Mouse (Mus musculus) C2C12 (cell line): ENCODE measurements around the gene Gm44511. TPM values are rescaled to one million over a fixed set of nuclear protein-coding genes. Genes with fewer than 3 reads are reported as not detected.
A peak's percentile ranks its signal among the peaks of the same experiment; 100 is the strongest.
"Not testable (repeated sequence)": the region's sequence is repeated elsewhere in the genome, so short reads cannot be mapped to it uniquely, and the experiment has no call there.

Source experiments
- H3K27me3 ChIP-seq: one replicate; pipeline ENCODE4 v1.6.1; 2011; ENCODE audit not compliant: control insufficient read depth, insufficient read depth, insufficient read length
- H3K36me3 ChIP-seq: one replicate; pipeline ENCODE4 v1.6.1; 2011; ENCODE audit not compliant: control insufficient read depth, insufficient read depth
- H3K4me3 ChIP-seq: one replicate; pipeline ENCODE4 v1.5.1; 2011; ENCODE audit warnings: mild to moderate bottlenecking, control low read depth; ENCODE audit not compliant: poor library complexity, insufficient read depth, severe bottlenecking
- H3K79me2 ChIP-seq: one replicate; pipeline ENCODE4 v1.6.1; 2011; ENCODE audit not compliant: control insufficient read depth, insufficient read depth
- H3K79me3 ChIP-seq: one replicate; pipeline ENCODE4 v1.6.1; 2011; ENCODE audit warnings: low read depth, control low read depth
- H3ac ChIP-seq: one replicate; pipeline ENCODE3; 2011; ENCODE audit warnings: low read depth; ENCODE audit not compliant: control insufficient read depth, insufficient read length
- CEBPB ChIP-seq: IDR thresholded peaks from one replicate; pipeline ENCODE4 v1.6.1; 2011; ENCODE audit warnings: low read depth, mild to moderate bottlenecking, control low read depth, moderate library complexity
- CTCF ChIP-seq: IDR thresholded peaks from one replicate; pipeline ENCODE4 v1.5.1; 2011; ENCODE audit not compliant: control insufficient read depth, insufficient read depth, insufficient read length
- FOSL1 ChIP-seq: IDR thresholded peaks from one replicate; pipeline ENCODE4 v1.8.0; 2011; ENCODE audit warnings: mild to moderate bottlenecking, low read length; ENCODE audit not compliant: poor library complexity, insufficient read depth, severe bottlenecking
- MAX ChIP-seq: IDR thresholded peaks from one replicate; pipeline ENCODE4 v1.6.1; 2011; ENCODE audit warnings: mild to moderate bottlenecking, control low read depth
- MYOD1 ChIP-seq: IDR thresholded peaks from one replicate; pipeline ENCODE4 v1.6.1; 2011; ENCODE audit warnings: low read depth; ENCODE audit not compliant: control insufficient read depth, insufficient read length
- MYOG ChIP-seq: IDR thresholded peaks from one replicate; pipeline ENCODE4 v1.6.1; 2011; ENCODE audit not compliant: control insufficient read depth, insufficient read length; ENCODE audit errors: extremely low read depth
- USF1 ChIP-seq: IDR thresholded peaks from one replicate; pipeline ENCODE4 v1.6.1; 2011; ENCODE audit warnings: low read depth, mild to moderate bottlenecking, control low read depth, moderate library complexity
- polyA plus RNA-seq: library from polyadenylated mRNA; unstranded; fragments of >200 nt; fragmentation: generic; extraction: Trizol; gene quantifications from one replicate; pipeline ENCODE4 v1.2.1, GENCODE M21; 2012; ENCODE audit warnings: missing spikeins

Gene Gm44511
- polyA plus RNA-seq, 1 experiment = not detected

DNA sequence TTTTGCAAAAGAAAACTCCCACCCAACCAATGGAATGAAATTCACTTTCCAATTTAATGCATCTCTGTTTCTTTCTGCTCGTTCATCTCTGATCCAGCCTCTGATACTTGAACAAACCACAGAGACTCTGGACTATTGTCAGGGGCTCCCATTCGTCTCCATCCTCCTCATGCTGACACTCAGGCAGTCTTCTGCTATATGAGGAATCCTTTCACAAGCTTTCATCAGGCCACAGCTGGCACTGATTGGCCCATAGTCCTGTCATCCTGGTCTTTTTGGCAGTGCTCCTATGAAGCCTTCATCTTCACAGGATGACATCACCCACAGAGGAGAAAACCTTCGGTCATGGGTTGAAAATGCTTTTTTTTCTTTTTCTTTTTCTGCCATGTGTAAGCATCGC lies 58.1 kb downstream of the Gm44511 start:
- no peak for TF ChIP-seq FOSL1
- no peak for TF ChIP-seq MAX
- no peak for TF ChIP-seq MYOG
- no peak for TF ChIP-seq MYOD1
- TF ChIP-seq CEBPB = no peak
- TF ChIP-seq CTCF = no peak
- TF ChIP-seq USF1 = no peak
- Histone ChIP-seq H3K4me3 (no peak overlapping the region), H3K36me3 (no peaks in the 10 kb centered on the region), H3K79me3 (no peaks in the 10 kb centered on the region), H3K79me2 (no peaks in the 10 kb centered on the region), H3K27me3 (no peaks in the 10 kb centered on the region), H3ac (no peak overlapping the region)

DNA sequence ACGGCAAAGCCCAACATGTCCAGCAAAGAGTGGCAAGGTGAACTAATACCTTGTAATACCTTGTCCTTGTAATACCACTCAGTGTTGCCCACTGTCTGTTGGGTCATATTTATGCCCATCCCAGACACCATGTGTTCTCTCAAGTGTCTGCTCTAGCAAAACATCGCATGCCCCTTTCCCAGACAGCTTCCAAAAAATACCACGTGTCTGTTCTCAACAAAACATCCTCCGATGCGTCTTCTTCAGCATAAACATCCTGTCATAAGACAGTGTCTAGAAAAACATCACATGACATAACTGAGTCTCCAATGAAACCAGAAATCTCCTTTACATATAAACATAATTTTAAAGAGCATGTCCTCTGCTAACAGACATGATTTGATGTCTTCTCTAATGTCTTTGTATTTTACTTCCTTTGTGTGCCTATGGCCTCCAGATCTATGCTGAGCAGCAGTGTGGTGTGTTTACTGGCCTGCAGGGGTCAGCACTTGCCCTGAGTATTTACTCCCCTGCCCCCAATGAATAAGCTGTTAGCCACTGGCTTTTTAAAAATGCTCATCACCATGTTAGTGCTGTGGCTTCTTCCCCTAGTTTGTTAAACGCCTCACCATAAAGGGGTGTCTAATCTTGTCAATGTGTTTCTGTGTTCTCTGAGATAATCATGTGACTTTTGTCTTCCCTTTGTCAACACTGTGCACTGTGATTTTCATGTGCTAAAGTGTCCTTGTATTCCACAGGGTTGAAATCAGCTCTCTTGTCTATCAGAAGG lies 59.4 kb downstream of the Gm44511 start:
- not testable (repeated sequence) for H3K27me3 ChIP-seq, H3K79me2 ChIP-seq, H3K79me3 ChIP-seq, H3K4me3 ChIP-seq, H3ac ChIP-seq, H3K36me3 ChIP-seq

GRCm38 (mm10) chr6:128765211-128765610 lies 60.9 kb downstream of the Gm44511 start:
- Histone ChIP-seq H3K79me3 (no peaks in the 10 kb centered on the region), H3K4me3 (no peak overlapping the region), H3K36me3 (no peaks in the 10 kb centered on the region), H3K27me3 (no peaks in the 10 kb centered on the region), H3K79me2 (no peaks in the 10 kb centered on the region), H3ac (no peak overlapping the region)
- no peak for TF ChIP-seq USF1
- no peak for TF ChIP-seq MYOD1
- no peak for TF ChIP-seq MYOG
- no peak for TF ChIP-seq CTCF
- no peak for TF ChIP-seq CEBPB
- no peak for TF ChIP-seq FOSL1
- no peak for TF ChIP-seq MAX

DNA sequence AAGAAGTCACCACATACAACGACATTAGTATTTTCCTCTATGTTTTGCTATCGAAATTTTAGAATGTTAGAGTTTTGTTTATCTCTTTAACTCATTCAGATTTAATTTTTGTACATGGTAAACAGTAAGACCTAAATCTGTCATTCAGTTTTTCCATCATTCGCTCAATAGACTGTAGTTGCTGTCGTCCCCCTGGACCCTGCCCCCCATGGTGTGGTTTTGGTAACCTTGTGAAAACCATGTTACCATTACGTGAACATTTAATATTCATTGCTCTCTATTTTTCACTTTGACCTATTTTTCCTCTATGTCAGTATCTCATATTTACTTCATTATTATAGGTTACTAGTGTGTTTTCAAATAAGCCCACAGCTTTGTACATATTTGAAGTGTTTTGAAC lies 61.5 kb downstream of the Gm44511 start:
- Histone ChIP-seq H3K36me3 (no peaks in the 10 kb centered on the region), H3K4me3 (no peak overlapping the region), H3ac (no peak overlapping the region), H3K27me3 (no peaks in the 10 kb centered on the region), H3K79me3 (no peaks in the 10 kb centered on the region), H3K79me2 (no peaks in the 10 kb centered on the region)
- no peak for TF ChIP-seq USF1
- no peak for TF ChIP-seq FOSL1
- no peak for TF ChIP-seq CTCF
- TF ChIP-seq MYOG = no peak
- no peak for TF ChIP-seq MAX
- TF ChIP-seq MYOD1 = no peak
- no peak for TF ChIP-seq CEBPB

- no peak overlapping the region for H3K4me3 ChIP-seq
- no peaks in the 10 kb centered on the region for H3K36me3 ChIP-seq
- no peaks in the 10 kb centered on the region for H3K79me3 ChIP-seq
- H3ac ChIP-seq = no peak overlapping the region
- no peaks in the 10 kb centered on the region for H3K27me3 ChIP-seq
- no peaks in the 10 kb centered on the region for H3K79me2 ChIP-seq
- TF ChIP-seq CTCF = peak; percentile 7
- no peak for TF ChIP-seq USF1
These were observed 62.2 kb downstream of the Gm44511 start for GRCm38 (mm10) chr6:128763736-128764523.

- not testable (repeated sequence) for H3K79me2 ChIP-seq, H3K79me3 ChIP-seq, H3K4me3 ChIP-seq, H3K27me3 ChIP-seq, H3ac ChIP-seq, H3K36me3 ChIP-seq
These were observed 63.0 kb downstream of the Gm44511 start for GRCm38 (mm10) chr6:128762892-128763670.
